Mouse (Mus musculus) spleen, embryonic (tissue): Measurements from ENCODE around the gene Klf9.
"Not testable (repeated sequence)": the region's sequence is repeated elsewhere in the genome, so short reads cannot be mapped to it uniquely, and the experiment has no call there.

Experiments
- CTCF ChIA-PET: fragments of 350-600 bp; sonication (Branson Sonifier 250); formaldehyde crosslinking; loops from one replicate; lab custom pipeline; 2022; lab: Charles Lee

The Klf9 gene

GRCm38 (mm10) chr19:23139756-23140470 is 1.1 kb upstream of the Klf9 start:
- CTCF ChIA-PET = interaction anchor here (0.5 kb wide), 1 partner anchor 11 kb away, joined by 3 read pairs; no protein-coding TSS in a partner anchor

DNA sequence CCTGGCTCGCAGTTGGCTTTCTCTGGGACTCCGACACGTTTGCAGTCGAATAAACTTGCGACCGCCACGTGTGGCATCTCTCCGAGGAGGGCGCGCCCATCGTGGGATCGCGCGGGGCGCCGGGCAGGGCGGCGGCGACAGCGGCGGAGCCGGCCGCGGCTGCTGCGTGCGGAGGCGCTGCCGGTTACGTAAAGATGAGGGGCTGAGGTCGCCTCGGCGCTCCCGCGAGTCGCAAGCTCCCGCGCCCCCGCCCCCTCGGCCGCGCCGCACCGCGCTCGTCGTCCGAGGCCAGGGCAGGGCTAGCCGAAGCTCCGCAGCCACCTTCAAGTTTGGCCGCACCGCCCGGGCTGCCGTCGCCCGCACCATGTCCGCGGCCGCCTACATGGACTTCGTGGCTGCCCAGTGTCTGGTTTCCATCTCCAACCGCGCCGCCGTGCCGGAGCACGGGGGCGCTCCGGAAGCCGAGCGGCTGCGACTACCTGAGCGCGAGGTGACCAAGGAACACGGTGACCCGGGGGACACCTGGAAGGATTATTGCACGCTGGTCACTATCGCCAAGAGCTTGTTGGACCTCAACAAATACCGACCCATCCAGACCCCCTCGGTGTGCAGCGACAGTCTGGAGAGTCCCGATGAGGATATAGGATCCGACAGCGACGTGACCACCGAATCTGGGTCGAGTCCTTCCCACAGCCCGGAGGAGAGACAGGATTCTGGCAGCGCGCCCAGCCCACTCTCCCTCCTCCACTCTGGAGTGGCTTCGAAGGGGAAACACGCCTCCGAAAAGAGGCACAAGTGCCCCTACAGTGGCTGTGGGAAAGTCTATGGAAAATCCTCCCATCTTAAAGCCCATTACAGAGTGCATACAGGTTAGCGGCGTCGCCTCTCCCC is 610 bp downstream of the Klf9 start:
- CTCF ChIA-PET = interaction anchor here (0.5 kb wide), 1 partner anchor 119 kb away, joined by 3 read pairs; no protein-coding TSS in a partner anchor

- CTCF ChIA-PET = no interaction called here
These were observed 1.5 kb downstream of the Klf9 start for GRCm38 (mm10) chr19:23142427-23143073.

DNA sequence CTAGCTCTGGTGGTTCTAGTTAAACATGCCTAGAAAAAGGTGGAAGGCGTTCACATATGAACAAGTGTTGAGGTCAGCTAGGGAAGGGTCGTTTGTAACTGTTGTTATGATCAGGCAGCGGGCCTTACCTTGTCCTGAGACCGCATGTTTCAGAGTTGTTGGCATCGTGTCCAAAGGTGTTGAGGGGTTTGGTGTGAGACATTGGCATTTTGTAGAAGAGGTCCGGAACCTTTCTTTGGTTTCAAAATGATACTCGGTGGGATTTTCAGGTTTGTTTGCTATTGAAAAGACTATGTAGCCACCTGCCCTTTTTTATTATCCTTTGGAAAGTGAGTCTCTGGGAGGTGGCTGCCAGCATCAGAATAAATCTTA is 2.0 kb downstream of the Klf9 start:
- CTCF ChIA-PET = no interaction called here

DNA sequence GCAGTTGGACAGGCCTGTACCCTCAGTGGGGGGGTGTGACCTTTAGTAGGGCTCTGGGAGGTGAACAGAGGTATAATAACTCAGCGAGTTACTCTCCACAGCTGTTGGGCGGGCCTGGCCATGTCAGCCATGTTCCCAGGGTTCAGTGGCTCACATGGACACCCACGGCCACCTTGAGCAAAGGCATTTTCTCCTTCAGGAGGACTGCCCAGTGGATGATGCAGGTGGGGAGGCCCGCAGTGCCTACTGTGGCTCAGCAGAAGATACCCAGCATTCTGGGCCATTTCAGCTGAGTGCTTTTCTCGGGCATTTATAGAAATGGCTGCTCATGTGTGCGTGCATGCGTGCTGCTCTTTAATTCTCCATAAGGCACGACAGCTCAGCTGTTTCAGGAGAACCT is 2.5 kb downstream of the Klf9 start:
- CTCF ChIA-PET = no interaction called here

DNA sequence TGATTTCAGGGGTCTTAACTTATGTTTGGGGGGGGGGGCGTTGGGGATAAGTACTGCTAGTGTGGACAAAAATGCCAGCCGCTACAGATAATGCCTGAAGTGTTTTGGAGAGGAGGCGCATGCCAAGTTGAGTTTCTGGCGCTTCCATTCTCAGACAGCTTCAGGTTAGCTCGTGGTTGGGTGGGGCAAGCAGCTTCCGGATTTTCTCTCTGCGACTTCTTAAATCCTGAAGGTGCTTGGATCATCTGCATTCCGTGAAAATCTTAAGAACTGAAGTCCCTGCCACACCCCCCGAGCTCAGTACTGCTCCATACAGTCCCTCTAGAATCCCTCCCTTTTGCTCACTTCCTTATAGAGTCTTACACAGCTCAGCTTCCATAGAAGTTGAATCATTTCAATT is 3.0 kb downstream of the Klf9 start:
- CTCF ChIA-PET = no interaction called here

DNA sequence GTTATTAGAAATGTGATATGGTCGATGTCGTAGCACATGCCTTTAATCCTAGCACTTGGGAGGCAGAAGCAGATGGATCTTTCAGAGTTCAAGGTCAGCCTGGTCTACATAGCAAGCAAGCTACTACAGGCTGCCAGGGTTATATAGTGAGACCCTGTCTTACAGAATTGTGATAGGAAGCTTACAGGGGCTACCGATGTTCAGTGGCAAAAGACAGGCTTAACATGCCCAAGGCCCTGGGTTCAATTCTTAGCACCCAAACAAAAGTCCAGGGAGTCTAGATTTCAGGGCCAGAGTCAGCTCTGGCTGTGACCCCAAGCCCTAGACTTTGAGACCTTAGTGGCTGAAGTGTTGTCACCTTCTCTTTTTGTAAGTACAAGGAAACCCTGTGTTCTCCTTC is 4.1 kb downstream of the Klf9 start:
- CTCF ChIA-PET = no interaction called here

GRCm38 (mm10) chr19:23145575-23145974 is 4.5 kb downstream of the Klf9 start:
- CTCF ChIA-PET = not testable (repeated sequence)

DNA sequence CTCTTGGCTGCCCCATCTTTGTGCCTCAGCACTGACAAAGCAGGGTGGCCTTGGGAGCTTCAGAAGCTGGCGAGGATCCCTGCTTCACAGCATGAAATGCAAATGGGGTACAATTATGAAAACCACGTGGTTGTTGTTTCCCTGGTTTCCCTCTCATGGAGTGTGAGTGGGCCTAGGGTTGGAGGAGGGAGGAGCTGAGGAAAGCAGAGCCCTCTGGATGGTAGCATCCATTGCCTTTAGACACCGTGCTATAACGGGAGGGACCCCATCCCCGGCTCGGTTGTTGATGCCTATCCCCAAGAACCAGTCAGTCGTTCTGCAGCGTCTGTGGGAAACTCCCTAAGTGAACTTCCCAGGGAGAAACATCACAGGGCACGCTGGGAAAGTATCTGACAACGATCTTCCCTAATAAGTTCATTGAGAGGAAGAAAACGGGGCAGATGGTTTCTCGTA is 5.4 kb downstream of the Klf9 start:
- CTCF ChIA-PET = interaction anchor here (0.7 kb wide), 1 partner anchor 31 kb away, joined by 3 read pairs; no protein-coding TSS in a partner anchor

GRCm38 (mm10) chr19:23147026-23147966 is 6.3 kb downstream of the Klf9 start:
- CTCF ChIA-PET = no interaction called here

- CTCF ChIA-PET = no interaction called here
These were observed 8.7 kb downstream of the Klf9 start for GRCm38 (mm10) chr19:23149465-23150410.

DNA sequence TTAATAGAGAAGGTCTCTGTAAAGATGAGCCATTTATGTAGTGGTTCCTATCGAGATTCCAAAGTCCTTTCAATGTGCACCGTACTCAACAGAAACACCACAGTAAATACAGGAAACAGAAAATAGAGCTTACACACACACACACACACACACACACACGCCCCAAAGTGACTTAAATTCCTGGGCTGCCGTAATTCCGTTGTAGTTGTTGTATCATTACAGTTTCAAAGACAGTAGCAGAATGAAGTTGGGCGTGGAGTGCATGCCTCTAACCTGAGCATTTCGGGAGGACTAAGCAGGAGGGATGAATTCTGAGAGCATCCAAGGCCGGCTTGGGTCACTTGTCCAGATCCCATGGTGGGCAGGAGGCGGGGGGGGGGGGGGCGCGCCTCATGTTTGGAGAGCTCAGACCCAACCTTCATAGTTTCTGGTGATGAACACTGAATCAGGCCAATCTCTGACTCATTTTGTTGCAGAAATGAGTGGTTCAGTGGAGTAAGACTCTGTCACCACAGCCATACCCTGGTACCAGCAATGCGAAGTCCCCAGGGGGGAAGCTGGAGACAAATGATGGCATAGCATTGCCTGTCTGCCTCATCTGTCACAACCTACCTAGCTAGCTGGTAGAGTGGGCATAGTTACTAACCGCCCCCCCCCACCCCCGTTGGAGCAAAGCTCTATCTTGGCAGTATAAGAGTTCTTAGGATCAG is 9.7 kb downstream of the Klf9 start:
- CTCF ChIA-PET = interaction anchor here (0.6 to 0.7 kb wide), 3 partner anchors 11 to 120 kb away, joined by 3 to 6 read pairs (median 3); no protein-coding TSS in a partner anchor

- CTCF ChIA-PET = interaction anchor here (0.6 to 0.7 kb wide), 2 partner anchors 24 to 170 kb away, joined by 3 to 8 read pairs; no protein-coding TSS in a partner anchor
These were observed 10.6 kb downstream of the Klf9 start for GRCm38 (mm10) chr19:23151651-23152070.

DNA sequence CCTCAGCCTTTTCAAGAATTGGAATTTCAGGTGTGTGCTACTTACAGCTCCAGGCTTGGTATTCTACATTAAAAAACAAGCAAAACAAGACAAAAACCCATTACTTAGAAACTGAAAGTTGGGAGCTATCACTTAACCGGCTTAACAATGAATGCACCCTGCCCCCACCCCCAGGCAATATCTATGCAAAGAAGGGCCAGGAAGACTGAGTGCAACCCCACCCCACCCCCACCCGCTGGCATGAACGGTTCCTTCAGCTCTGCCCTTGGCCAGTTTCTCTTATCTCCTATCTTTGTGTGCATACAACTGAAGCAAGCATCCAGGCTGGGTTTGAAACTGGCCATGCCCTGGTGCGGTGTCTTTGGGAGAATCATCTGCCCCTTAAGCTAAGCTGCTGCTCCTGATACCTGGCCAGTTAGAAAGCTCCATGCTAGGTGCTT is 11.2 kb downstream of the Klf9 start:
- CTCF ChIA-PET = interaction anchor here (0.7 kb wide), 1 partner anchor 171 kb away, joined by 8 read pairs; no protein-coding TSS in a partner anchor

GRCm38 (mm10) chr19:23152771-23153605 is 12.0 kb downstream of the Klf9 start:
- CTCF ChIA-PET = no interaction called here

- CTCF ChIA-PET = interaction anchor here (0.7 kb wide), 1 partner anchor 604 kb away, joined by 3 read pairs; no protein-coding TSS in a partner anchor
These were observed 12.6 kb downstream of the Klf9 start for GRCm38 (mm10) chr19:23153606-23154127.

- CTCF ChIA-PET = no interaction called here
These were observed 18.9 kb downstream of the Klf9 start for GRCm38 (mm10) chr19:23159780-23160395.
